Mouse (Mus musculus) ES-E14 (cell line): ENCODE results near the gene Bag6.

Experiments
- CHD2 ChIP-seq: IDR thresholded peaks from 2 replicates; pipeline ENCODE4 v1.6.1; 2014; ENCODE audit warnings: mild to moderate bottlenecking, low read depth, low read length, inconsistent platforms
- HCFC1 ChIP-seq: IDR thresholded peaks from 2 replicates; pipeline ENCODE4 v1.6.1; 2012; ENCODE audit warnings: low read length, inconsistent platforms, borderline replicate concordance; ENCODE audit not compliant: insufficient read depth
- MAFK ChIP-seq: IDR thresholded peaks from 2 replicates; pipeline ENCODE4 v1.6.1; 2014; ENCODE audit warnings: mild to moderate bottlenecking, low read depth, low read length, inconsistent platforms; ENCODE audit not compliant: insufficient read depth
- ZC3H11A ChIP-seq: IDR thresholded peaks from 2 replicates; pipeline ENCODE4 v1.6.1; 2012; ENCODE audit warnings: low read depth, mild to moderate bottlenecking, inconsistent platforms, low read length, borderline replicate concordance

DNA sequence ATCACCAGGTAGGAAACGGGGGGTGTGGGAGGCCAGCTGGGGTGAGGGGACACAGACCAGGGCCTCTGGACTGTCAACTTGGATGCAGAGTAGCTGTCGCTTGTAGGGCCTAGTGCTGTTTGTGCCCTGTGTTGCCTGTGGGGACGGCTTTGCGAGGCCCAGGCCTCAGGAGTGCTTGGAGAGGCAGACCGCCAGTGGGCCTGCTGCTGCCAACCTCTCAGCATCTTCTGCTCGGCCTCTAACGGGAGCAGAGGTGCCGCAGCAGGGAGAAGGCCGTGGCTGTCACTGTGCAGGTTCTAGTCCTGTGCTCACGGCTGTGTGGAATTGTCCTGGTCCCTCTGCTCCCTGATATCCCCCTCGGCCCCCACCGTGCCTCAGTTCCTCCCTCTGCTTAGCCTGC lies 38.4 kb upstream of the Bag6 start:
- no peak for TF ChIP-seq MAFK
- no peak for TF ChIP-seq ZC3H11A
- TF ChIP-seq CHD2, result no peak
- TF ChIP-seq HCFC1, result no peak
